In the genomic region with DNA sequence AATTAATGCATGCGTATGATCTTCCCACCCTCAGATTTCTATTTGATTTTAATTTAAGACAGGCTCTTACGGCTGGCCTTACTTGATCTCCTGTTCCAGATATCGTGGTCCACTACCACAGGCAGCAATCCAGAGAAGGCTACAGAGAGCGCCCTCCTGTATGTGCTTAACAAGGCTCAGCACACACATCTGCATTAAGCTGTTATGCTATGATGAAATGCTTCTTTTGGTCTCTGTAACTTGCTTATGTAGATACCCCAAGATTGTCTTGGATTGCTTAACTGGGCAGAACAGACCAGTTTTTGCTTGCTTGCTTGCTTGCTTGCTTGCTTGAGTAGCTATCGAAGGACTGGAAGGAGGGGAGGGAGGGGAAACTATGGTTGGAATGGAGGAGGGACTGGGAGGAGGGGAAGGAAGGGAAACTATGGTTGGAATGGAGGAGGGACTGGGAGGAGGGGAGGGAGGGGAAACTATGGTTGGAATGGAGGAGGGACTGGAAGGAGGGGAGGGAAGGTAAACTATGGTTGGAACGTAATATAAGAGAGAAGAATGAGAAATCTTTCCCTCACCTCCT, we compare ENCODE assay signal across 20 mouse cellular contexts. TPM values are rescaled to one million over a fixed set of nuclear protein-coding genes. Genes with fewer than 3 reads are reported as not detected.
A peak's percentile ranks its signal among the peaks of the same experiment; 100 is the strongest.
DNase-seq lines count a peak whose midpoint lies in the region; ATAC-seq lines count a peak whose summit lies in the region.
"Had no signal": no experiment of that assay in that cellular context is flagged by ENCODE, and none has a peak within 500 bp of the region (broad histone marks: within the 10 kb centered on the region; RNA-seq: fewer than 3 reads in every experiment).

No protein-coding gene starts in this region.

- no peak overlapping the region for H3K4me2 ChIP-seq in midbrain, embryonic 13.5 days (replicated peaks)
- H3K4me2 ChIP-seq in forebrain, embryonic 14.5 days (ENCODE audit: low read length) = no peak overlapping the region
- H3K4me2 ChIP-seq: hindbrain, embryonic 12.5 days; limb, embryonic 13.5 days; liver, embryonic 13.5 days had no signal

- DNase-seq in lung, adult 18-20 months = peak; percentile 47 to 72
- DNase-seq in lung, postnatal 14 days = no peak
- DNase-seq in fat pad, adult 2 months (ENCODE audit: extremely low read depth, low read depth, low spot score) = peak; percentile 39
- DNase-seq in kidney, postnatal 10 days = peak; percentile 38
- DNase-seq in left cerebral cortex, postnatal 14 days (ENCODE audit: low spot score in 2 of 2) = no peak
- DNase-seq in forebrain, embryonic 14.5 days (ENCODE audit: low spot score) = no peak
- DNase-seq: adrenal gland, adult 8-10 months; cerebellum, adult 9-11 months; gastrocnemius, postnatal 25 days; heart, postnatal 14 days; liver, embryonic 13.5 days; right cerebral cortex, postnatal 4 days; thymus, postnatal 14 days had no signal

- H3K4me3 ChIP-seq in midbrain, embryonic 13.5 days (replicated peaks) = no peak overlapping the region
- H3K4me3 ChIP-seq in forebrain, embryonic 14.5 days (ENCODE audit: low read depth, low read length) = no peak overlapping the region
- H3K4me3 ChIP-seq: erythroblast, embryonic 14.5 days; hindbrain, embryonic 12.5 days; limb, embryonic 13.5 days; liver, embryonic 13.5 days; midbrain, embryonic 10.5 days had no signal

- 83% methylated on average over 6 of the region's 6 CpGs for WGBS in midbrain, embryonic 13.5 days
- WGBS in forebrain, embryonic 14.5 days = 90% methylated on average over 6 of the region's 6 CpGs

- H3K27me3 ChIP-seq in midbrain, embryonic 13.5 days = no peaks in the 10 kb centered on the region
- H3K27me3 ChIP-seq in forebrain, embryonic 14.5 days (replicated peaks; ENCODE audit: control insufficient read depth, insufficient read depth, low read length) = no peaks in the 10 kb centered on the region
- H3K27me3 ChIP-seq: hindbrain, embryonic 12.5 days; limb, embryonic 13.5 days; liver, embryonic 13.5 days had no signal

- intact Hi-C loops in left cerebral cortex, postnatal 14 days (cut with DNase I) = loop anchor here (5.0 to 10.0 kb wide), 2 partner anchors 80 to 307 kb away; no protein-coding TSS in a partner anchor

- H3K27ac ChIP-seq in midbrain, embryonic 13.5 days = no peak overlapping the region
- H3K27ac ChIP-seq in forebrain, embryonic 14.5 days (ENCODE audit: low read depth, low read length) = no peak overlapping the region
- H3K27ac ChIP-seq: hindbrain, embryonic 12.5 days; limb, embryonic 13.5 days; liver, embryonic 13.5 days; macrophage; midbrain, embryonic 10.5 days had no signal

- no peaks in the 10 kb centered on the region for H3K9me3 ChIP-seq in midbrain, embryonic 13.5 days
- H3K9me3 ChIP-seq in forebrain, embryonic 14.5 days (replicated peaks; ENCODE audit: control insufficient read depth, low read length) = no peaks in the 10 kb centered on the region
- H3K9me3 ChIP-seq: hindbrain, embryonic 12.5 days; limb, embryonic 13.5 days; liver, embryonic 13.5 days had no signal

- no peak overlapping the region for H3K9ac ChIP-seq in midbrain, embryonic 13.5 days (replicated peaks)
- no peak overlapping the region for H3K9ac ChIP-seq in forebrain, embryonic 14.5 days (ENCODE audit: low read length)
- H3K9ac ChIP-seq: hindbrain, embryonic 12.5 days; limb, embryonic 13.5 days; liver, embryonic 13.5 days had no signal

- no peaks in the 10 kb centered on the region for H3K4me1 ChIP-seq in midbrain, embryonic 13.5 days (replicated peaks)
- no peaks in the 10 kb centered on the region for H3K4me1 ChIP-seq in forebrain, embryonic 14.5 days (ENCODE audit: control insufficient read depth, insufficient read depth, low read length)
- H3K4me1 ChIP-seq: hindbrain, embryonic 12.5 days; limb, embryonic 13.5 days; liver, embryonic 13.5 days; midbrain, embryonic 10.5 days had no signal

- ATAC-seq in midbrain, embryonic 13.5 days = no peak
- no peak for ATAC-seq in forebrain, embryonic 14.5 days
- ATAC-seq: forebrain, embryonic 16.5 days had no signal

- no peaks in the 10 kb centered on the region for H3K36me3 ChIP-seq in midbrain, embryonic 13.5 days
- H3K36me3 ChIP-seq in forebrain, embryonic 14.5 days (ENCODE audit: control insufficient read depth, insufficient read depth, low read length) = no peaks in the 10 kb centered on the region
- H3K36me3 ChIP-seq: liver, embryonic 13.5 days had no signal

RNA-seq across cellular contexts. Expression of gene Adipor2, which starts 14.3 kb away (rescaled TPM):
- 10 to 100 TPM; 37.7 to 44.4 TPM for total RNA-seq in left cerebral cortex, postnatal 14 days (2021)
- polyA plus RNA-seq in midbrain, embryonic 13.5 days (2015; fragmentation: Nextera tagmentation; extraction: Ambion mirVana) = 38.1 and 39.9 TPM in 2 replicates
- polyA plus RNA-seq in forebrain, embryonic 14.5 days (2014; fragmentation: Nextera tagmentation; extraction: Ambion mirVana) = 33.3 and 39.6 TPM in 2 replicates

RNA-seq across cellular contexts. Expression of gene Fbxl14, which starts 47.6 kb away (rescaled TPM):
- 10 to 100 TPM; 25.3 to 26.8 TPM for total RNA-seq in left cerebral cortex, postnatal 14 days (2021)
- 3.5 and 4.1 TPM in 2 replicates for polyA plus RNA-seq in midbrain, embryonic 13.5 days (2015; fragmentation: Nextera tagmentation; extraction: Ambion mirVana)
- 6.8 and 7.6 TPM in 2 replicates for polyA plus RNA-seq in forebrain, embryonic 14.5 days (2014; fragmentation: Nextera tagmentation; extraction: Ambion mirVana)

Comparison
In these comparisons a context has a peak if more than half of its experiments do, and no peak if none do; other contexts are left out.
1. DNase-seq: peak in lung, adult 18-20 months (2 of 2), fat pad, adult 2 months (single experiment) and kidney, postnatal 10 days (single experiment); none in lung, postnatal 14 days (single experiment), left cerebral cortex, postnatal 14 days (0 of 2) and forebrain, embryonic 14.5 days (single experiment).